Mouse (Mus musculus) olfactory bulb, adult 2 months (tissue): ENCODE measurements around the gene Chtop. TPM values are rescaled to one million over a fixed set of nuclear protein-coding genes. Genes with fewer than 3 reads are reported as not detected.
A peak's percentile ranks its signal among the peaks of the same experiment; 100 is the strongest.

Source experiments
- H3K27ac ChIP-seq: fragments of 200-500 bp; 2 replicates; pipeline ENCODE4 v1.5.1; 2012; ENCODE audit warnings: low read depth, low read length; ENCODE audit not compliant: insufficient read depth
- H3K4me1 ChIP-seq: fragments of 200-500 bp; 2 replicates; pipeline ENCODE4 v1.6.1; 2012; ENCODE audit warnings: low read length; ENCODE audit not compliant: control insufficient read depth, insufficient read depth
- H3K4me3 ChIP-seq: fragments of 200-500 bp; 2 replicates; pipeline ENCODE4 v1.5.1; 2012; ENCODE audit warnings: mild to moderate bottlenecking, low read depth, low read length, moderate library complexity; ENCODE audit not compliant: insufficient read depth
- CTCF ChIP-seq: fragments of 200-500 bp; IDR thresholded peaks from 2 replicates; pipeline ENCODE4 v1.5.1; 2012; ENCODE audit warnings: low read depth, mild to moderate bottlenecking, low read length, moderate library complexity; ENCODE audit not compliant: insufficient read depth
- POLR2A ChIP-seq: fragments of 200-500 bp; IDR thresholded peaks from 2 replicates; pipeline ENCODE4 v1.6.1; 2012; ENCODE audit warnings: mild to moderate bottlenecking, low read depth, low read length, moderate library complexity; ENCODE audit not compliant: insufficient read depth
- WGBS: fragments of 180-500 bp; shearing (Covaris S2); methylation state at CpG from one replicate; pipeline ENCODE4 v1.1.7; 2018; 5-methylcytosine and 5-hydroxymethylcytosine counted together
- polyA plus RNA-seq: library from polyadenylated mRNA; stranded (reverse); fragments of >200 nt; gene quantifications from 2 replicates; pipeline ENCODE4 v1.2.4, GENCODE M21; 2012; ENCODE audit warnings: low replicate concordance; ENCODE audit not compliant: missing spikeins, insufficient read depth, insufficient read length

Chtop gene
- polyA plus RNA-seq, 1 experiment, result not detected

DNA sequence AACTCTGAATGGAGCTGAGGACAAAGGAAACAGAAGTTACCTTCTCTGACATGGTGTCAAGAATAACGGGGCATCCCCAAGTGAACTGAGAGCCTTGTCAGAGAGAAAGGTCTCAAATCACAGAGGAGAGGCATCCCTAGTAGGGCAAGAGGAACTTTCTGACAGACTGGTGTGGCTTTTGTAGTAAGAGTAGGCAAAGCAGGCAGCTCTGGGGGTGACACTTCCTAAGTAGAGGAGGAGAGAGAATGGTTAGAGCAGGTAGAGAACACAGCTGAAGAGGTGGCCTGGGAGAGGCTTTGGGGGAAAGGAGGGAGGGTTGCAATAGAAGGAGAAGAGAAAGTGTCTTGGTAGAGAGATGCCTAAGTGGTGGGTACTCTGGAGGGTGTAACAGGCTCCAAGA, 26.1 kb upstream of the Chtop start:
- no peak overlapping the region for H3K4me3 ChIP-seq
- no peak overlapping the region for H3K27ac ChIP-seq
- TF ChIP-seq CTCF, result no peak
- TF ChIP-seq POLR2A, result no peak
- peaks cover 6% of the 10 kb centered on the region; the same call in 1 of the 2 replicates for H3K4me1 ChIP-seq
- 83% methylated on average over 1 of the region's 1 CpGs for WGBS

DNA sequence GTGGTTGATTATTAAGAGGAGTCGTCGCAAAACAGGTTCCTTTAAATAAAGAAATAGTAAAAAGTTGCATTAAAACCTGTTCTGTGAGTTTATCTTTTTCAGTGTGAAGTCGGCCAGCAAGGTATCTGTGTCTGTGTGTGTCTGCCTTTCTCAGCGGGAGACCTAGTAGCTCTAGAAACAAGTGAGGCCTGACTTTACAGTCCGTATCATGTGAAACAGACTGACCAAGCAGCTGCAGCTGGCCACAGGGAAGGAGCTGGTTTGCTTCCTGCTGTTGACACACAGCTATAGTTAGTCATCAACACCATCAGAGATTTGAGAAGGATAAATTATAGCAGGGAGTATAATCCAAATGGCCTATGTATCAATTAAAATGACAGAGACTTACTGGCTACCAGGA, 22.4 kb upstream of the Chtop start:
- 83% methylated on average over 5 of the region's 5 CpGs for WGBS
- no peak overlapping the region for H3K4me3 ChIP-seq
- H3K4me1 ChIP-seq, result 0 out of 2 replicates have a peak, but pooled peaks cover under 1% of the 10 kb centered on the region
- H3K27ac ChIP-seq, result no peak overlapping the region
- TF ChIP-seq CTCF, result no peak
- TF ChIP-seq POLR2A, result no peak

DNA sequence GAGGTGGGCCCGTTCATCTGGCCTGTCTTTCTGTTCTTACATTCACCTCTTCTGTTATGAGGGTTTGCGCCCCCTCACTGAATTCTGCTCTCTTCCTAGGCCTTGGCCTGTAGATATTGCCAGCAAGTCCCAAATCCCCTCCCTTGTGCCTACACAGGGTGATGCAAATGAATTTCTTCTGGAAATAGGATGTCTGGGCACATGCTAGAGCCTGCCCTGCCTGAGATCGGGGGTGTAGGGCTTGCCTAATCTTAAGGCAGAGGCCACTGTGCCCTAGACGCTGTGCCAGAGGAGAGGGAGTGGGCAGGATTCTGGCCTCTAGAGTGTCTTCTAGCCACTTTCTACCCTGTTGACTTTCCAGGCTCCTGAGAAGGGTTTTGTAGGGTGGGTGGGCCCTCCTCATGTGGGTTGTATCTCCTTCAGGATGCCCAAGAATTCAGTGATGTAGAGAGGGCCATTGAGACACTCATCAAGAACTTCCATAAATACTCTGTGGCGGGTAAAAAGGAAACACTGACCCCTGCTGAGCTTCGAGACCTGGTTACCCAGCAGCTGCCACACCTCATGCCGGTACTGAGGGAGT, 18.1 kb upstream of the Chtop start:
- TF ChIP-seq CTCF (no peak), POLR2A (no peak)
- WGBS, result 90% methylated on average over 7 of the region's 7 CpGs

DNA sequence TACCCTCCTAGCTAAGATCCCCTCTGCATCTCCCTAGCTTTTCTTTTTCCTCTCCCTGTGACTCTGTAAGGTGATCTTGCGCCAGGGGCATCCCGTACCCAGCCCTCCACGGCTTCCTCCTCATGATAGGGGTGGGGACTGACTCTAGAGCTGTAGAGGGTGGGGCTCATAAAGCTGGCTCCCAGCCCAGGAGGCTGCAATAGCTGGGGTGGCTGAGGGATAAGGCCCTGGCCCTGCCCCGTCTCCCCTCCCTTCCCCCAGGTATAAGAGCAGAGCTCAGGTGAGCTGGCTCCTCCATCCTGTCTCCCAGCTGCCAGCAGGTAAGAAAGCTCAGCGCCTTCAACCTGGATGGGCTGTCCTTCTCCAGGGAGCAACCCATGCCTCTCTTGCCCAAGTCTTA, 17.3 kb upstream of the Chtop start, which contains the start of gene S100a14:
Gene S100a14 (plus strand): TSS at position 277 of the 400 bp plus-strand sequence.
- TF ChIP-seq CTCF, result no peak
- TF ChIP-seq POLR2A, result no peak
- Histone ChIP-seq H3K4me1 (no peaks in the 10 kb centered on the region), H3K4me3 (no peak within 1 kb of the TSS), H3K27ac (no peak within 1 kb of the TSS)
- WGBS, result 79% methylated on average over 5 of the region's 5 CpGs

More for the DNA sequence above, 18.1 kb upstream of the Chtop start:
- Histone ChIP-seq H3K4me3 (no peak overlapping the region), H3K27ac (no peak overlapping the region), H3K4me1 (no peaks in the 10 kb centered on the region)

GRCm38 (mm10) chr3:90526076-90526475, 16.8 kb upstream of the Chtop start:
- Histone ChIP-seq H3K4me1 (no peaks in the 10 kb centered on the region), H3K27ac (no peak overlapping the region), H3K4me3 (no peak overlapping the region)
- 62% methylated on average over 2 of the region's 2 CpGs for WGBS
- TF ChIP-seq POLR2A (no peak), CTCF (no peak)

- WGBS, result 69% methylated on average over 4 of the region's 4 CpGs
- no peak overlapping the region for H3K27ac ChIP-seq
- TF ChIP-seq CTCF (no peak), POLR2A (no peak)
- H3K4me3 ChIP-seq, result no peak overlapping the region
- H3K4me1 ChIP-seq, result no peaks in the 10 kb centered on the region
These were observed 16.1 kb upstream of the Chtop start for GRCm38 (mm10) chr3:90525421-90525820.

- Histone ChIP-seq H3K27ac (no peak overlapping the region), H3K4me3 (no peak overlapping the region), H3K4me1 (peaks cover 15% of the 10 kb centered on the region)
- TF ChIP-seq CTCF, result no peak
- TF ChIP-seq POLR2A, result no peak
- 80% methylated on average over 4 of the region's 4 CpGs for WGBS
These were observed 8.4 kb upstream of the Chtop start for GRCm38 (mm10) chr3:90517711-90518110.

DNA sequence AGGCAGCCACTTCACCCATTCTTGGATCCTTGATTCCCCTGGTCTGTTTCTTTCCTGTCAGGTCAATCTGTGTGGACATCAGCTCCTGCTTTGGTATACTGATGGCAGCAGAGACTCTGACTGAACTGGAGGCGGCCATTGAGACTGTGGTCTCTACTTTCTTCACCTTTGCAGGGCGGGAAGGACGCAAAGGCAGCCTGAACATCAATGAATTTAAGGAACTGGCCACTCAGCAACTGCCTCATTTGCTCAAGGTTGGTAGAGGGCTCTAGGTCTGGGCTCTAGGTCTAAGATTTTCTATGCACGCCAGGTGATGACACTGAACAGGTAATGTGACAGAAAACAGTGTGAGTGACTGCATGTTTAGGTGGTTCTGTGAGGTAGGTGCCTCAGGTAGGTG, 6.5 kb upstream of the Chtop start:
- TF ChIP-seq CTCF, result no peak
- no peak for TF ChIP-seq POLR2A

DNA sequence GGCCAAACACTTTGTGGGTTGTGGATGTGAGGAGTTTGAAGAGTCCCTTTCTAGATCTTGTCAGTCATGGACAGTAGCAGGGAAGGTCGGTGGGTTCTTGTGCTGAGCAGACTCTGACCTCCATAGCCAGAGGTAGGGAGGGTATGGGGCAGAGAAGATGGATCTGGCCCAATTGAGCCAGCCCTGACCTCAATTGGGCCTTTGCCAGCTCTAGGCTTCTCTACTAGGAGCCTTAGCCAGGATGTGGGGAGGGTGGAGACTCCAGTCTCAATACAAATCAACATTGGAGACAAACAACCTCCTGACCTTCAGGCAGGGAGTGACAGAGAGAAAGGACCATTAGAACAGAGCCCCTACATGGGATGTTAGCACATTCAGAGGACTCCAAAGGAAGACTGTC, 5.9 kb upstream of the Chtop start:
- peak overlapping the region; percentile 40 for H3K4me3 ChIP-seq
- H3K27ac ChIP-seq, result peak overlapping the region; percentile 36; the same call in 1 of the 2 replicates
- WGBS, result 36% methylated on average over 1 of the region's 1 CpGs
- no peak for TF ChIP-seq POLR2A
- TF ChIP-seq CTCF, result no peak
- H3K4me1 ChIP-seq, result peaks cover 15% of the 10 kb centered on the region

More for the DNA sequence above, 6.5 kb upstream of the Chtop start:
- Histone ChIP-seq H3K4me3 (no peak overlapping the region), H3K4me1 (peaks cover 15% of the 10 kb centered on the region), H3K27ac (no peak overlapping the region)
- 95% methylated on average over 4 of the region's 4 CpGs for WGBS
